ENCODE assay signal across 15 mouse cellular contexts in the genomic region with DNA sequence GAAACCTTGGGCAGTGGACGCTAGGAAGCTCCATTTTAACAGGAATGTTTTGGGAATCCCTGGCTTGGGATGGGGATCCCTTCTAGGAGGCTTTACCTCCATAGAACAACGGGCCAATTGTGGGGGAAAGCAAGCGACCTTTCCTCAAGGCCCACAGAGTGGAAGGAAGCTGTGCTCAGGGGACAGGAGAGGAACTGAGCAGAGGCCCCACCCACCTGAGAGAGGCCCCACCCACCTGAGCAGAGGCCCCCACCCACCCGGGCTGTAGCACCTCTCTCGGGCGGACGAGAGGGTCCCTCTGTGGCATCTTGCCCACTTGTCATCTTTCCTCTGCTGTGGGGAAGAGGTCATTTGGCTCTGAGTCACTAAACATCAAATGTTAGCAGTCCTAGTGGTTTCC. TPM values are rescaled to one million over a fixed set of nuclear protein-coding genes. Genes with fewer than 3 reads are reported as not detected.
"Had no signal": no experiment of that assay in that cellular context is flagged by ENCODE, and none has a peak within 500 bp of the region (broad histone marks: within the 10 kb centered on the region; RNA-seq: fewer than 3 reads in every experiment).

No protein-coding gene starts in this region.

- H3K4me3 ChIP-seq: limb, embryonic 13.5 days; midbrain, embryonic 10.5 days; myocyte; neural tube, embryonic 15.5 days had no signal

- DNase-seq: kidney, postnatal 14 days; left cerebral cortex, postnatal 4 days; lung, adult 18-20 months; lung, postnatal 36 days; midbrain, embryonic 14.5 days; right cerebral cortex, adult 18-20 months; right cerebral cortex, postnatal 25 days; thymus, adult 18-20 months; thymus, postnatal 25 days had no signal

- H3K27me3 ChIP-seq: limb, embryonic 13.5 days; neural tube, embryonic 15.5 days had no signal

- H3K9me3 ChIP-seq: limb, embryonic 13.5 days; midbrain, embryonic 10.5 days; neural tube, embryonic 15.5 days had no signal

- H3K27ac ChIP-seq: limb, embryonic 13.5 days; liver, embryonic 14.5 days; midbrain, embryonic 10.5 days; neural tube, embryonic 15.5 days had no signal

- H3K9ac ChIP-seq: limb, embryonic 13.5 days; liver, embryonic 14.5 days; neural tube, embryonic 15.5 days had no signal

- H3K4me2 ChIP-seq: limb, embryonic 13.5 days; neural tube, embryonic 15.5 days had no signal

- H3K36me3 ChIP-seq: limb, embryonic 13.5 days; midbrain, embryonic 10.5 days; neural tube, embryonic 15.5 days had no signal

- H3K4me1 ChIP-seq: limb, embryonic 13.5 days; midbrain, embryonic 10.5 days; neural tube, embryonic 15.5 days had no signal

RNA-seq across cellular contexts. Expression of gene Kcnk3, which starts 49.0 kb away (rescaled TPM):
- total RNA-seq: megakaryocyte, adult 5-6 weeks had no signal
